Mouse (Mus musculus): Measurements from ENCODE around the gene Srgap2. TPM values are rescaled to one million over a fixed set of nuclear protein-coding genes. Genes with fewer than 3 reads are reported as not detected.
"Not testable (repeated sequence)": the region's sequence is repeated elsewhere in the genome, so short reads cannot be mapped to it uniquely, and the experiment has no call there.

The Srgap2 gene
- total RNA-seq (2021), result 10 to 100 TPM in 1 of 2 experiments, 1 to 10 TPM in 1; 8.4 to 13.2 TPM
- long read RNA-seq, experiment 1, full-length matches to known transcripts, result 7 of 21 reads
- long read RNA-seq, experiment 1, partial matches to known transcripts, result 3 of 21 reads
- long read RNA-seq, experiment 1, other reads (novel, unspliced or antisense), result 11 of 21 reads
- long read RNA-seq, experiment 2, partial matches to known transcripts, result 0 of 8 reads
- long read RNA-seq, experiment 2, other reads (novel, unspliced or antisense), result 7 of 8 reads

- DNase-seq (ENCODE audit: low spot score), result peak; percentile 99
Observed at GRCm38 (mm10) chr1:131527281-131528080, at the start of gene Srgap2, which contains the start of gene Fam72a. Srgap2 (minus strand) TSS chr1:131527352. Fam72a (plus strand) TSS chr1:131527903.

GRCm38 (mm10) chr1:131573721-131574120 lies 46.6 kb upstream of the Srgap2 start:
- no peak for DNase-seq (ENCODE audit: low spot score)

GRCm38 (mm10) chr1:131570391-131570790 lies 43.2 kb upstream of the Srgap2 start:
- DNase-seq (ENCODE audit: low spot score), result no peak

- DNase-seq (ENCODE audit: low spot score), result no peak
Observed at GRCm38 (mm10) chr1:131569721-131570120, 42.6 kb upstream of the Srgap2 start.

- DNase-seq (ENCODE audit: low spot score), result not testable (repeated sequence)
Observed at GRCm38 (mm10) chr1:131566056-131566455, 38.9 kb upstream of the Srgap2 start.

- no peak for DNase-seq (ENCODE audit: low spot score)
Observed at GRCm38 (mm10) chr1:131562081-131562480, 34.9 kb upstream of the Srgap2 start.

- DNase-seq (ENCODE audit: low spot score), result no peak
Observed at GRCm38 (mm10) chr1:131560500-131560899, 33.3 kb upstream of the Srgap2 start.

GRCm38 (mm10) chr1:131555042-131555812 lies 28.1 kb upstream of the Srgap2 start:
- peak; percentile 81 for DNase-seq (ENCODE audit: low spot score)

- no peak for DNase-seq (ENCODE audit: low spot score)
Observed at GRCm38 (mm10) chr1:131553428-131553827, 26.3 kb upstream of the Srgap2 start.

- peak; percentile 40 for DNase-seq (ENCODE audit: low spot score)
Observed at GRCm38 (mm10) chr1:131551956-131552355, 24.8 kb upstream of the Srgap2 start.

- peak; percentile 65 for DNase-seq (ENCODE audit: low spot score)
Observed at GRCm38 (mm10) chr1:131548494-131549365, 21.6 kb upstream of the Srgap2 start.

GRCm38 (mm10) chr1:131546798-131547690 lies 19.9 kb upstream of the Srgap2 start:
- peak; percentile 57 for DNase-seq (ENCODE audit: low spot score)

GRCm38 (mm10) chr1:131543886-131544565 lies 16.9 kb upstream of the Srgap2 start:
- DNase-seq (ENCODE audit: low spot score), result no peak

- no peak for DNase-seq (ENCODE audit: low spot score)
Observed at GRCm38 (mm10) chr1:131541903-131542302, 14.8 kb upstream of the Srgap2 start.

GRCm38 (mm10) chr1:131541431-131541830 lies 14.3 kb upstream of the Srgap2 start:
- DNase-seq (ENCODE audit: low spot score), result no peak

- DNase-seq (ENCODE audit: low spot score), result no peak
Observed at GRCm38 (mm10) chr1:131540795-131541194, 13.6 kb upstream of the Srgap2 start.

- no peak for DNase-seq (ENCODE audit: low spot score)
Observed at GRCm38 (mm10) chr1:131539771-131540170, 12.6 kb upstream of the Srgap2 start.

GRCm38 (mm10) chr1:131528561-131529166 lies 1.5 kb upstream of the Srgap2 start:
- no peak for DNase-seq (ENCODE audit: low spot score)

- DNase-seq (ENCODE audit: low spot score), result peak; percentile 71
Observed at GRCm38 (mm10) chr1:131528081-131528507, 942 bp upstream of the Srgap2 start.

Measured in gastrocnemius, adult 18-20 months (tissue).